Mouse (Mus musculus) bone marrow macrophage, adult 2 months (primary cell): ENCODE results near the gene Pdcd7.

Experiments used
- CTCF ChIP-seq: IDR thresholded peaks from 2 replicates; pipeline ENCODE4 v1.5.1; 2012; ENCODE audit warnings: low read depth, mild to moderate bottlenecking, low read length, moderate library complexity
- POLR2A ChIP-seq: IDR thresholded peaks from 2 replicates; pipeline ENCODE4 v1.6.1; 2012; ENCODE audit warnings: mild to moderate bottlenecking, low read depth, low read length, borderline replicate concordance

- TF ChIP-seq POLR2A (no peak), CTCF (no peak)
These were observed 47.7 kb downstream of the Pdcd7 start for GRCm38 (mm10) chr9:65393606-65394005.
